8 mouse cellular contexts compared by ENCODE assay signal in the genomic region with DNA sequence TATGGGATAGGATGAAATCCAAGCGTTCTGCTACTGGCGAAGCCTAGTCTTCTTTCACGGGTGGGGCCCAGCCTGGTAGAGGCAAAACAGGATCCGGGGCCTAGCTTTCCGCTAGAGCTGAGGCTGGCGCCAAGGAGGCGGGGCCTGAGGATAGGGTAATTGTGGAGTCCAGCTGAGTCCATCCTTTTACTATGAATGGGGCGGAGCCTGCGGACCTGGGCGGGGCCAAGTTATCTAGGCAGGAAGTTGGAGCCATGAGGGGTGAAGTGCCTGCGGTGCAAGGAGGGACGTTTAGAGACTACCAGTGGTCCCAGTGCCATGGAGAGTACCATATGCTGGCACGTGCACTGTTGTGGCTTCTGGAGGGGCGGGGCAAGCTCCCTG. TPM values are rescaled to one million over a fixed set of nuclear protein-coding genes. Genes with fewer than 3 reads are reported as not detected.
DNase-seq lines count a peak whose midpoint lies in the region; ATAC-seq and TF ChIP-seq lines count a peak whose summit lies in the region.

No protein-coding gene starts in this region.

- no peaks in the 10 kb centered on the region for H3K9me3 ChIP-seq in forebrain, embryonic 16.5 days (ENCODE audit: control insufficient read depth, low read length)
- no peaks in the 10 kb centered on the region for H3K9me3 ChIP-seq in liver, postnatal 0 days (ENCODE audit: low read length)
- H3K9me3 ChIP-seq in neural tube, embryonic 13.5 days, result no peaks in the 10 kb centered on the region

- peak overlapping the region; percentile 70 for H3K27ac ChIP-seq in cerebellum, adult 2 months (ENCODE audit: insufficient read depth, low read length)
- peak overlapping the region; percentile 89 for H3K27ac ChIP-seq in forebrain, embryonic 16.5 days (ENCODE audit: low read length)
- peak overlapping the region; percentile 97 for H3K27ac ChIP-seq in liver, postnatal 0 days (ENCODE audit: low read depth)
- peak overlapping the region; percentile 91 for H3K27ac ChIP-seq in neural tube, embryonic 13.5 days (replicated peaks)

- ATAC-seq in forebrain, embryonic 16.5 days, result peak; percentile 31
- peak; percentile 62 for ATAC-seq in liver, postnatal 0 days
- peak; percentile 30; the same call in 1 of the 2 replicates for ATAC-seq in neural tube, embryonic 13.5 days (ENCODE audit: low read depth)

- TF ChIP-seq CTCF in cerebellum, adult 2 months (IDR thresholded peaks at IDR 0.05; ENCODE audit: borderline replicate concordance, insufficient read depth, low read depth, low read length), result no peak
- no peak for TF ChIP-seq CTCF in liver, postnatal 0 days (IDR thresholded peaks at IDR 0.05; ENCODE audit: low read depth)

- TF ChIP-seq EP300 in liver, postnatal 0 days (IDR thresholded peaks at IDR 0.05; ENCODE audit: low read depth), result no peak

- no peaks in the 10 kb centered on the region for H3K27me3 ChIP-seq in cerebellum, adult 2 months (ENCODE audit: control insufficient read depth, insufficient read depth, low read length)
- H3K27me3 ChIP-seq in forebrain, embryonic 16.5 days (replicated peaks; ENCODE audit: control insufficient read depth, insufficient read depth, low read length), result no peaks in the 10 kb centered on the region
- no peaks in the 10 kb centered on the region for H3K27me3 ChIP-seq in liver, postnatal 0 days (ENCODE audit: insufficient read depth, low read length)
- no peaks in the 10 kb centered on the region for H3K27me3 ChIP-seq in neural tube, embryonic 13.5 days

- H3K4me1 ChIP-seq in cerebellum, adult 2 months (ENCODE audit: control insufficient read depth, insufficient read depth, low read length), result peaks cover 9% of the 10 kb centered on the region; the same call in 1 of the 2 replicates
- peaks cover 37% of the 10 kb centered on the region for H3K4me1 ChIP-seq in forebrain, embryonic 16.5 days (replicated peaks; ENCODE audit: control insufficient read depth, insufficient read depth, low read length)
- peaks cover 43% of the 10 kb centered on the region for H3K4me1 ChIP-seq in liver, postnatal 0 days (ENCODE audit: insufficient read depth)
- peaks cover 55% of the 10 kb centered on the region for H3K4me1 ChIP-seq in neural tube, embryonic 13.5 days (replicated peaks)

- peak overlapping the region; percentile 66 for H3K4me3 ChIP-seq in cerebellum, adult 2 months (replicated peaks; ENCODE audit: insufficient read depth, low read depth, low read length)
- peak overlapping the region; percentile 56 for H3K4me3 ChIP-seq in forebrain, embryonic 16.5 days (replicated peaks; ENCODE audit: low read length)
- peak overlapping the region; percentile 54 for H3K4me3 ChIP-seq in liver, postnatal 0 days (ENCODE audit: low read depth, low read length)
- H3K4me3 ChIP-seq in neural tube, embryonic 13.5 days, result peak overlapping the region; percentile 48

- under 1% methylated on average over 14 of the region's 14 CpGs for WGBS in cerebellum, adult 2 months
- 0% methylated on average over 14 of the region's 14 CpGs for WGBS in forebrain, embryonic 16.5 days
- WGBS in liver, postnatal 0 days (ENCODE audit: insufficient replicate concordance), result under 1% methylated on average over 14 of the region's 14 CpGs
- 1% methylated on average over 14 of the region's 14 CpGs for WGBS in neural tube, embryonic 13.5 days

- DNase-seq in MEL-GATA-1-ER (ENCODE audit: extremely low read depth, low read depth), result peak; percentile 96
- peak; percentile 88 to 89 for DNase-seq in cerebellum, adult 2 months
- peak; percentile 97 for DNase-seq in heart, postnatal 25 days (ENCODE audit: low spot score)
- DNase-seq in layer of hippocampus, adult 11-12 months (ENCODE audit: low spot score), result peak; percentile 95
- peak; percentile 98 for DNase-seq in liver, postnatal 0 days
- peak; percentile 69 to 81 for DNase-seq in thymus, adult 18-20 months

- intact Hi-C loops in heart, postnatal 25 days (cut with DNase I), result no loop called here

- peak; percentile 19; the same call in 1 of the 2 replicates for TF ChIP-seq POLR2A in cerebellum, adult 2 months (IDR thresholded peaks at IDR 0.05; ENCODE audit: borderline replicate concordance, insufficient read depth, low read length)

- H3K9ac ChIP-seq in forebrain, embryonic 16.5 days (replicated peaks; ENCODE audit: low read depth, low read length), result peak overlapping the region; percentile 72
- peak overlapping the region; percentile 61 for H3K9ac ChIP-seq in liver, postnatal 0 days (replicated peaks)
- peak overlapping the region; percentile 71 for H3K9ac ChIP-seq in neural tube, embryonic 13.5 days

- H3K4me2 ChIP-seq in forebrain, embryonic 16.5 days (ENCODE audit: low read length), result peak overlapping the region; percentile 88
- peak overlapping the region; percentile 89 for H3K4me2 ChIP-seq in liver, postnatal 0 days (ENCODE audit: low read depth, low read length)
- H3K4me2 ChIP-seq in neural tube, embryonic 13.5 days, result peak overlapping the region; percentile 82

- H3K36me3 ChIP-seq in forebrain, embryonic 16.5 days (ENCODE audit: control insufficient read depth, insufficient read depth), result peaks cover 3% of the 10 kb centered on the region; the same call in 1 of the 2 replicates
- H3K36me3 ChIP-seq in liver, postnatal 0 days (replicated peaks; ENCODE audit: insufficient read depth, low read length), result peaks cover 15% of the 10 kb centered on the region
- H3K36me3 ChIP-seq in neural tube, embryonic 13.5 days, result peaks cover 26% of the 10 kb centered on the region

RNA-seq across cellular contexts. Expression of a gene that starts 0.3 kb away (rescaled TPM):
- 90.2 and 92.7 TPM in 2 replicates for polyA plus RNA-seq in cerebellum, adult 2 months (2012; rRNA removed)
- 61.3 and 61.8 TPM in 2 replicates for polyA plus RNA-seq in forebrain, embryonic 16.5 days (2015; fragmentation: Nextera tagmentation; extraction: Ambion mirVana)
- total RNA-seq in heart, postnatal 25 days (2021), result 10 to 100 TPM; 55.0 to 69.6 TPM
- polyA plus RNA-seq in liver, postnatal 0 days (2015; fragmentation: Nextera tagmentation; extraction: Ambion mirVana), result 19.5 and 21.8 TPM in 2 replicates
- 59.8 and 66.5 TPM in 2 replicates for polyA plus RNA-seq in neural tube, embryonic 13.5 days (2015; fragmentation: Nextera tagmentation; extraction: Ambion mirVana)

RNA-seq across cellular contexts. Expression of a gene that starts 0.8 kb away (rescaled TPM):
- 52.9 and 54.5 TPM in 2 replicates for polyA plus RNA-seq in cerebellum, adult 2 months (2012; rRNA removed)
- polyA plus RNA-seq in forebrain, embryonic 16.5 days (2015; fragmentation: Nextera tagmentation; extraction: Ambion mirVana), result 22.7 and 24.6 TPM in 2 replicates
- total RNA-seq in heart, postnatal 25 days (2021), result 1 to 10 TPM; 9.0 to 9.3 TPM
- 93.9 and 101 TPM in 2 replicates for polyA plus RNA-seq in liver, postnatal 0 days (2015; fragmentation: Nextera tagmentation; extraction: Ambion mirVana)
- 31.2 and 33.0 TPM in 2 replicates for polyA plus RNA-seq in neural tube, embryonic 13.5 days (2015; fragmentation: Nextera tagmentation; extraction: Ambion mirVana)

RNA-seq across cellular contexts. Expression of a gene that starts 12.7 kb away (rescaled TPM):
- polyA plus RNA-seq in cerebellum, adult 2 months (2012; rRNA removed), result 668 and 680 TPM in 2 replicates
- polyA plus RNA-seq in forebrain, embryonic 16.5 days (2015; fragmentation: Nextera tagmentation; extraction: Ambion mirVana), result 236 and 272 TPM in 2 replicates
- 100 to 1,000 TPM; 957 to 967 TPM for total RNA-seq in heart, postnatal 25 days (2021)
- 313 and 321 TPM in 2 replicates for polyA plus RNA-seq in liver, postnatal 0 days (2015; fragmentation: Nextera tagmentation; extraction: Ambion mirVana)
- 250 and 275 TPM in 2 replicates for polyA plus RNA-seq in neural tube, embryonic 13.5 days (2015; fragmentation: Nextera tagmentation; extraction: Ambion mirVana)

RNA-seq across cellular contexts. Expression of a gene that starts 30.7 kb away (rescaled TPM):
- polyA plus RNA-seq in cerebellum, adult 2 months (2012; rRNA removed), result 1,303 and 1,454 TPM in 2 replicates
- 531 and 538 TPM in 2 replicates for polyA plus RNA-seq in forebrain, embryonic 16.5 days (2015; fragmentation: Nextera tagmentation; extraction: Ambion mirVana)
- total RNA-seq in heart, postnatal 25 days (2021), result 100 to 1,000 TPM; 703 to 732 TPM
- 453 and 466 TPM in 2 replicates for polyA plus RNA-seq in liver, postnatal 0 days (2015; fragmentation: Nextera tagmentation; extraction: Ambion mirVana)
- 573 and 601 TPM in 2 replicates for polyA plus RNA-seq in neural tube, embryonic 13.5 days (2015; fragmentation: Nextera tagmentation; extraction: Ambion mirVana)

RNA-seq across cellular contexts. Expression of a gene that starts 34.2 kb away (rescaled TPM):
- polyA plus RNA-seq in cerebellum, adult 2 months (2012; rRNA removed), result 67.1 and 69.1 TPM in 2 replicates
- polyA plus RNA-seq in forebrain, embryonic 16.5 days (2015; fragmentation: Nextera tagmentation; extraction: Ambion mirVana), result 222 and 234 TPM in 2 replicates
- total RNA-seq in heart, postnatal 25 days (2021), result 1 to 10 TPM; 3.4 to 4.0 TPM
- 0.05 and 0.20 TPM in 2 replicates for polyA plus RNA-seq in liver, postnatal 0 days (2015; fragmentation: Nextera tagmentation; extraction: Ambion mirVana)
- polyA plus RNA-seq in neural tube, embryonic 13.5 days (2015; fragmentation: Nextera tagmentation; extraction: Ambion mirVana), result 153 and 156 TPM in 2 replicates

Comparison
In these comparisons a context has a peak if more than half of its experiments do, and no peak if none do; other contexts are left out.
1. Peak in every context shown above with its lines: DNase-seq, ATAC-seq, H3K4me3 ChIP-seq and H3K27ac ChIP-seq.